Mouse (Mus musculus) frontal cortex, postnatal 36 days (tissue): ENCODE results near the gene Olfr382.
"Not testable (repeated sequence)": the region's sequence is repeated elsewhere in the genome, so short reads cannot be mapped to it uniquely, and the experiment has no call there.

Source experiments
- DNase-seq, 2 experiments: peaks; one replicate each; pipeline ENCODE4 v3.0.0; 2022; ENCODE audit warnings: low spot score in 2 of 2

Gene Olfr382

DNA sequence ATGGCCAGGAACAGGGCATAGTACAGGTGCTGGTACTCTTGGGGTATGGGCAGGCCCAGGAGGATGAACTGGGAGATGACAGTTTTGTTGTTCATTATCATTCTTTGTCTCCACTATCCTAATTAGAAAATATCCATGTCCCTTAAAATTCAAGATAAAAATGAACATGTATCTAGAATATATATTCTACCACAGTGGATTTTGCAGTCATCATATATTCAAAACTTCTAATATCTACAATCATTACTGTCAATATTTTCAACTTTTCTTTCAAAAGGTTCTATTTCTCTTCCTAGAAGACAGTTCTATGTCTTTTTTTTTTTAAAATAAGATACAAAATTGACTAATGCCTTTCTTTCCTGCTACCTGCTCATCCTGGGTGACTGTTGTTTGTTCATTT lies at the start of gene Olfr382:
Gene Olfr382, minus strand, starts transcription at position 101 of the 400 bp plus-strand sequence.
- no peak for DNase-seq

GRCm38 (mm10) chr11:73528971-73529370 lies 12.0 kb upstream of the Olfr382 start:
- not testable (repeated sequence) for DNase-seq

DNA sequence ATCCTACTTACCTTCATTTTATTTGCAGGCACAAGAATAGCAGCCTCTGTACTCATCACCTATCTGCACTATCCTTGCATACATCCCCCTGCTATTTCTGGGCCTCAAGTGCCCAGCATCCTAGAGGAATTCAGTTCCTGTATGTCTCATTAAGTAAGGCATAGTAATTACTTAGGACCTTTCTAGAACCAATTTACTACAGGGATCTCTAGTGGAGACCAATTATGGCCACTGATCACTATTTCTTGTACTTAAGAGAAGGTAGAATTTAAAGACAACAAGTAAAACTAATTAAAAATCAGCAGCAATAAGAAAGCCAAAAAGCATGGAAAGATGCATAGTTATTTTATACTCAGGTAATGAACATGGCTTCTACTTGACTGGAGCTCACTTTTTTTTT lies 25.5 kb downstream of the Olfr382 start, which contains the start of gene Olfr381:
Gene Olfr381, minus strand, starts transcription at position 101 of the 400 bp plus-strand sequence.
- no peak for DNase-seq
